Comparison of ENCODE assay signal across 8 mouse cellular contexts in genomic region chr6:89235416-89236075, GRCm38 (mm10).
DNase-seq lines count a peak whose midpoint lies in the region; ATAC-seq and TF ChIP-seq lines count a peak whose summit lies in the region.

No protein-coding gene starts in this region.

- H3K9ac ChIP-seq in heart, embryonic 13.5 days, result 0 out of 2 replicates have a peak overlapping the region, but pooled peaks have one; percentile 14
- H3K9ac ChIP-seq in midbrain, embryonic 11.5 days (ENCODE audit: low read length), result peak overlapping the region; percentile 18; the same call in 1 of the 2 replicates

- no peak overlapping the region for H3K4me3 ChIP-seq in heart, embryonic 13.5 days
- no peak overlapping the region; the same call in none of the 2 replicates for H3K4me3 ChIP-seq in heart, embryonic 10.5 days
- H3K4me3 ChIP-seq in E14TG2a.4 (replicated peaks; ENCODE audit: low read length), result peak overlapping the region; percentile 45
- H3K4me3 ChIP-seq in midbrain, embryonic 11.5 days (ENCODE audit: low read depth, low read length), result no peak overlapping the region

- no peak for DNase-seq in heart, embryonic 10.5 days (ENCODE audit: low spot score)
- DNase-seq in cerebellum, postnatal 25 days, result peak; percentile 46 to 58
- DNase-seq in gastrocnemius, postnatal 25 days, result peak; percentile 23
- DNase-seq in midbrain, embryonic 11.5 days (ENCODE audit: low spot score, missing footprints), result peak; percentile 92
- no peak for DNase-seq in spleen, postnatal 10 days (ENCODE audit: low spot score in 2 of 2)
- DNase-seq in thymus, postnatal 25 days, result no peak

- WGBS in heart, embryonic 13.5 days, result 42% methylated on average over 27 of the region's 27 CpGs
- 38% methylated on average over 27 of the region's 27 CpGs for WGBS in heart, embryonic 10.5 days
- 16% methylated on average over 27 of the region's 27 CpGs for WGBS in midbrain, embryonic 11.5 days

- H3K36me3 ChIP-seq in heart, embryonic 13.5 days, result no peaks in the 10 kb centered on the region
- no peaks in the 10 kb centered on the region for H3K36me3 ChIP-seq in heart, embryonic 10.5 days
- H3K36me3 ChIP-seq in E14TG2a.4 (ENCODE audit: insufficient read depth, low read length), result no peaks in the 10 kb centered on the region
- H3K36me3 ChIP-seq in midbrain, embryonic 11.5 days (ENCODE audit: control insufficient read depth, insufficient read depth, low read length), result no peaks in the 10 kb centered on the region

- H3K9me3 ChIP-seq in heart, embryonic 13.5 days, result 0 out of 2 replicates have a peak, but pooled peaks cover 4% of the 10 kb centered on the region
- no peaks in the 10 kb centered on the region for H3K9me3 ChIP-seq in heart, embryonic 10.5 days
- H3K9me3 ChIP-seq in E14TG2a.4 (ENCODE audit: low read length), result no peaks in the 10 kb centered on the region
- H3K9me3 ChIP-seq in midbrain, embryonic 11.5 days (ENCODE audit: control insufficient read depth, low read length), result no peaks in the 10 kb centered on the region

- ATAC-seq in heart, embryonic 13.5 days (ENCODE audit: extremely low read depth, insufficient number of reproducible peaks, low FRiP score, low TSS enrichment), result no peak
- peak; percentile 75 for ATAC-seq in midbrain, embryonic 11.5 days (ENCODE audit: low FRiP score)

- peak overlapping the region; percentile 48 for H3K4me2 ChIP-seq in heart, embryonic 13.5 days
- H3K4me2 ChIP-seq in midbrain, embryonic 11.5 days, result peak overlapping the region; percentile 38

- H3K27me3 ChIP-seq in heart, embryonic 13.5 days (replicated peaks), result peaks cover 32% of the 10 kb centered on the region
- peaks cover 31% of the 10 kb centered on the region for H3K27me3 ChIP-seq in heart, embryonic 10.5 days (ENCODE audit: insufficient read depth, poor library complexity, severe bottlenecking)
- H3K27me3 ChIP-seq in E14TG2a.4 (ENCODE audit: insufficient read depth, low read length), result peaks cover 25% of the 10 kb centered on the region
- H3K27me3 ChIP-seq in midbrain, embryonic 11.5 days (ENCODE audit: control insufficient read depth, insufficient read depth, low read length), result peaks cover 2% of the 10 kb centered on the region

- TF ChIP-seq CTCF in E14TG2a.4 (conservative IDR thresholded peaks at IDR 0.05; ENCODE audit: low read length), result no peak

- peaks cover 17% of the 10 kb centered on the region for H3K4me1 ChIP-seq in heart, embryonic 13.5 days
- peaks cover 16% of the 10 kb centered on the region for H3K4me1 ChIP-seq in heart, embryonic 10.5 days
- peaks cover 27% of the 10 kb centered on the region for H3K4me1 ChIP-seq in E14TG2a.4 (replicated peaks; ENCODE audit: low read depth, low read length)
- H3K4me1 ChIP-seq in midbrain, embryonic 11.5 days (ENCODE audit: control insufficient read depth, insufficient read depth, low read length), result peaks cover 28% of the 10 kb centered on the region

- no peak overlapping the region for H3K27ac ChIP-seq in heart, embryonic 13.5 days (replicated peaks)
- no peak overlapping the region for H3K27ac ChIP-seq in heart, embryonic 10.5 days
- peak overlapping the region; percentile 50 for H3K27ac ChIP-seq in midbrain, embryonic 11.5 days (ENCODE audit: low read depth, low read length)

Comparison
In these comparisons a context has a peak if more than half of its experiments do, and no peak if none do; other contexts are left out.
1. DNase-seq: peak in cerebellum, postnatal 25 days (2 of 2), gastrocnemius, postnatal 25 days (single experiment) and midbrain, embryonic 11.5 days (single experiment); none in heart, embryonic 10.5 days (single experiment), spleen, postnatal 10 days (0 of 2) and thymus, postnatal 25 days (single experiment).